Mouse (Mus musculus): Measurements from ENCODE around the gene Zfr. TPM values are rescaled to one million over a fixed set of nuclear protein-coding genes. Genes with fewer than 3 reads are reported as not detected.

The Zfr gene
- total RNA-seq (2023) = 129 TPM

GRCm38 (mm10) chr15:12117242-12118092 lies at the start of gene Zfr:
Gene Zfr, plus strand, starts transcription at chr15:12117831.

GRCm38 (mm10) chr15:12204319-12205159 lies 86.9 kb downstream of the Zfr start, which contains the start of gene Mtmr12:
Gene Mtmr12, plus strand, starts transcription at chr15:12205028.

Other genes starting within 250 kb of the Zfr start
- not detected for gene Npr3, start 210.5 kb upstream of the Zfr start, total RNA-seq (2023)
- 329 TPM for gene Sub1, start 120.8 kb upstream of the Zfr start, total RNA-seq (2023)
- gene Mtmr12, start 87.2 kb downstream of the Zfr start, total RNA-seq (2023) = 82.1 TPM
- 173 TPM for gene Golph3, start 203.6 kb downstream of the Zfr start, total RNA-seq (2023)
- gene 1810049J17Rik, start 204.1 kb downstream of the Zfr start, total RNA-seq (2023) = 2.4 TPM

Data from CD4-positive naive resting alpha-beta T cell, adult 76 days (primary cell).